Mouse (Mus musculus) heart, embryonic 11.5 days (tissue): ENCODE measurements around the gene Birc6. TPM values are rescaled to one million over a fixed set of nuclear protein-coding genes. Genes with fewer than 3 reads are reported as not detected.

Experiments used
- ATAC-seq: fragments of 200-750 bp; cut with Nextera tagmentation; replicated peaks from 2 replicates; pipeline ENCODE4 v1.8.0; 2017; ENCODE audit warnings: moderate library complexity; ENCODE audit not compliant: insufficient number of reproducible peaks, low FRiP score, low TSS enrichment
- H3K27ac ChIP-seq: fragments of 300-500 bp; sonication (generic); 2 replicates; pipeline ENCODE4 v1.5.1; 2014; ENCODE audit warnings: mild to moderate bottlenecking, low read depth, low read length
- H3K27me3 ChIP-seq: fragments of 300-500 bp; sonication (generic); 2 replicates; pipeline ENCODE4 v1.6.1; 2014; ENCODE audit warnings: mild to moderate bottlenecking, low read length, mixed read lengths; ENCODE audit not compliant: control insufficient read depth, insufficient read depth
- H3K36me3 ChIP-seq: fragments of 300-500 bp; sonication (generic); 2 replicates; pipeline ENCODE4 v1.6.1; 2014; ENCODE audit warnings: mild to moderate bottlenecking, low read length, moderate library complexity, mixed read lengths; ENCODE audit not compliant: control insufficient read depth, insufficient read depth
- H3K4me1 ChIP-seq: fragments of 300-500 bp; sonication (generic); 2 replicates; pipeline ENCODE4 v1.6.1; 2014; ENCODE audit warnings: low read length; ENCODE audit not compliant: control insufficient read depth, insufficient read depth
- H3K4me2 ChIP-seq: fragments of 300-500 bp; sonication (generic); 2 replicates; pipeline ENCODE4 v1.6.1; 2014; ENCODE audit warnings: mild to moderate bottlenecking, moderate library complexity
- H3K4me3 ChIP-seq: fragments of 300-500 bp; sonication (generic); 2 replicates; pipeline ENCODE4 v1.5.1; 2014; ENCODE audit warnings: low read depth, low read length
- H3K9ac ChIP-seq: fragments of 300-500 bp; sonication (generic); 2 replicates; pipeline ENCODE4 v1.6.1; 2014; ENCODE audit warnings: mild to moderate bottlenecking, low read depth, low read length, moderate library complexity
- H3K9me3 ChIP-seq: fragments of 300-500 bp; sonication (generic); replicated peaks from 2 replicates; pipeline ENCODE4 v1.6.1; 2016; ENCODE audit warnings: low read length; ENCODE audit not compliant: control insufficient read depth
- WGBS: fragments of 180-500 bp; shearing (Covaris S2); extraction: QIAGEN DNeasy Blood & Tissue Kit; methylation state at CpG from one replicate; pipeline ENCODE4 v1.1.7; 2014; ENCODE audit not compliant: insufficient replicate concordance; 5-methylcytosine and 5-hydroxymethylcytosine counted together
- polyA plus RNA-seq: library from polyadenylated mRNA; unstranded; fragments of >200 nt; fragmentation: Nextera tagmentation; extraction: Ambion mirVana; gene quantifications from 2 replicates; pipeline ENCODE4 v1.2.1, GENCODE M21; 2014

The Birc6 gene
- polyA plus RNA-seq, 1 experiment from 2014 or later, result 84.8 TPM

- ATAC-seq, result no peak
- no peaks in the 10 kb centered on the region for H3K4me1 ChIP-seq
- no peaks in the 10 kb centered on the region for H3K9me3 ChIP-seq
- H3K4me3 ChIP-seq, result no peak overlapping the region
- no peak overlapping the region for H3K4me2 ChIP-seq
- no peaks in the 10 kb centered on the region for H3K27me3 ChIP-seq
- no peak overlapping the region for H3K27ac ChIP-seq
- no peak overlapping the region for H3K9ac ChIP-seq
- peaks cover 6% of the 10 kb centered on the region; the same call in 1 of the 2 replicates for H3K36me3 ChIP-seq
Measured at GRCm38 (mm10) chr17:74706593-74706992, 178.5 kb downstream of the Birc6 start.

- H3K4me1 ChIP-seq, result no peaks in the 10 kb centered on the region
- no peak overlapping the region for H3K4me2 ChIP-seq
- H3K27me3 ChIP-seq, result no peaks in the 10 kb centered on the region
- peaks cover 3% of the 10 kb centered on the region; the same call in 1 of the 2 replicates for H3K36me3 ChIP-seq
- H3K4me3 ChIP-seq, result no peak overlapping the region
- 84% methylated on average over 7 of the region's 7 CpGs for WGBS
- H3K27ac ChIP-seq, result no peak overlapping the region
- H3K9me3 ChIP-seq, result no peaks in the 10 kb centered on the region
- no peak overlapping the region for H3K9ac ChIP-seq
- no peak for ATAC-seq
Measured at GRCm38 (mm10) chr17:74707637-74708152, 179.6 kb downstream of the Birc6 start.

- H3K36me3 ChIP-seq, result no peaks in the 10 kb centered on the region
- no peaks in the 10 kb centered on the region for H3K9me3 ChIP-seq
- no peak overlapping the region for H3K9ac ChIP-seq
- ATAC-seq, result no peak
- H3K27ac ChIP-seq, result no peak overlapping the region
- H3K4me2 ChIP-seq, result no peak overlapping the region
- no peaks in the 10 kb centered on the region for H3K4me1 ChIP-seq
- no peaks in the 10 kb centered on the region for H3K27me3 ChIP-seq
- WGBS, result 68% methylated on average over 4 of the region's 4 CpGs
- H3K4me3 ChIP-seq, result no peak overlapping the region
Measured at GRCm38 (mm10) chr17:74710731-74711130, 182.6 kb downstream of the Birc6 start.

- Histone ChIP-seq H3K4me2 (no peak overlapping the region), H3K27ac (no peak overlapping the region), H3K36me3 (no peaks in the 10 kb centered on the region), H3K9ac (no peak overlapping the region), H3K27me3 (no peaks in the 10 kb centered on the region), H3K4me3 (no peak overlapping the region), H3K9me3 (no peaks in the 10 kb centered on the region), H3K4me1 (no peaks in the 10 kb centered on the region)
- ATAC-seq, result no peak
- 77% methylated on average over 8 of the region's 8 CpGs for WGBS
Measured at GRCm38 (mm10) chr17:74711627-74712026, 183.5 kb downstream of the Birc6 start.

- Histone ChIP-seq H3K4me2 (no peak overlapping the region), H3K9ac (no peak overlapping the region), H3K4me3 (no peak overlapping the region), H3K36me3 (no peaks in the 10 kb centered on the region), H3K4me1 (no peaks in the 10 kb centered on the region), H3K27me3 (no peaks in the 10 kb centered on the region), H3K27ac (no peak overlapping the region), H3K9me3 (no peaks in the 10 kb centered on the region)
- no peak for ATAC-seq
- 60% methylated on average over 3 of the region's 3 CpGs for WGBS
Measured at GRCm38 (mm10) chr17:74715128-74715527, 187.0 kb downstream of the Birc6 start.

GRCm38 (mm10) chr17:74715724-74716123 is 187.6 kb downstream of the Birc6 start:
- H3K27ac ChIP-seq, result no peak overlapping the region
- ATAC-seq, result no peak
- WGBS, result 44% methylated on average over 1 of the region's 1 CpGs
- H3K4me1 ChIP-seq, result no peaks in the 10 kb centered on the region
- no peaks in the 10 kb centered on the region for H3K9me3 ChIP-seq
- no peak overlapping the region for H3K4me2 ChIP-seq
- no peak overlapping the region for H3K9ac ChIP-seq
- no peak overlapping the region for H3K4me3 ChIP-seq
- H3K36me3 ChIP-seq, result no peaks in the 10 kb centered on the region
- H3K27me3 ChIP-seq, result no peaks in the 10 kb centered on the region

GRCm38 (mm10) chr17:74716643-74717042 is 188.5 kb downstream of the Birc6 start:
- no peak for ATAC-seq
- 43% methylated on average over 3 of the region's 3 CpGs for WGBS
- H3K27ac ChIP-seq, result 0 out of 2 replicates have a peak overlapping the region, but pooled peaks have one; percentile 50
- no peaks in the 10 kb centered on the region for H3K4me1 ChIP-seq
- peak overlapping the region; percentile 89 for H3K4me2 ChIP-seq
- no peaks in the 10 kb centered on the region for H3K27me3 ChIP-seq
- no peaks in the 10 kb centered on the region for H3K36me3 ChIP-seq
- no peak overlapping the region for H3K9ac ChIP-seq
- no peaks in the 10 kb centered on the region for H3K9me3 ChIP-seq
- peak overlapping the region; percentile 91; the same call in 1 of the 2 replicates for H3K4me3 ChIP-seq

- Histone ChIP-seq H3K27ac (0 out of 2 replicates have a peak overlapping the region, but pooled peaks have one; percentile 50), H3K27me3 (no peaks in the 10 kb centered on the region), H3K4me1 (no peaks in the 10 kb centered on the region), H3K4me3 (peak overlapping the region; percentile 91), H3K4me2 (peak overlapping the region; percentile 89), H3K36me3 (no peaks in the 10 kb centered on the region), H3K9me3 (no peaks in the 10 kb centered on the region), H3K9ac (peak overlapping the region; percentile 82)
- 0 out of 2 replicates have a peak, but pooled peaks have one; percentile 8 for ATAC-seq
- 9% methylated on average over 14 of the region's 14 CpGs for WGBS
Measured at GRCm38 (mm10) chr17:74717091-74717617, 189.1 kb downstream of the Birc6 start.

- Histone ChIP-seq H3K9me3 (no peaks in the 10 kb centered on the region), H3K36me3 (no peaks in the 10 kb centered on the region), H3K4me2 (peak within 1 kb of the TSS; percentile 89), H3K4me1 (no peaks in the 10 kb centered on the region), H3K27ac (0 out of 2 replicates have a peak within 1 kb of the TSS, but pooled peaks have one; percentile 50), H3K9ac (peak within 1 kb of the TSS; percentile 82), H3K27me3 (no peaks in the 10 kb centered on the region), H3K4me3 (peak within 1 kb of the TSS; percentile 91)
- peak; percentile 87 for ATAC-seq
- under 1% methylated on average over 31 of the region's 31 CpGs for WGBS
Measured at GRCm38 (mm10) chr17:74717618-74718151, 189.6 kb downstream of the Birc6 start, which contains the start of gene Ttc27. TSS of gene Ttc27 (plus strand) at chr17:74717732.
